In genomic region chr6:49168648-49169047, GRCm38 (mm10) we compare ENCODE assay signal across 35 mouse cellular contexts.
"Had no signal": no experiment of that assay in that cellular context is flagged by ENCODE, and none has a peak within 500 bp of the region (broad histone marks: within the 10 kb centered on the region; RNA-seq: fewer than 3 reads in every experiment).

No protein-coding gene starts in this region.

- H3K4me3 ChIP-seq: heart, embryonic 10.5 days; heart, embryonic 12.5 days; heart, embryonic 13.5 days; heart, embryonic 15.5 days; hindbrain, embryonic 10.5 days; hindbrain, embryonic 12.5 days; hindbrain, embryonic 13.5 days; hindbrain, embryonic 15.5 days; intestine, embryonic 15.5 days; kidney, embryonic 15.5 days; layer of hippocampus, adult 2 months; left cerebral cortex, adult 2 months had no signal

- H3K27me3 ChIP-seq: heart, embryonic 12.5 days; heart, embryonic 13.5 days; heart, embryonic 15.5 days; hindbrain, embryonic 12.5 days; hindbrain, embryonic 13.5 days; hindbrain, embryonic 15.5 days; intestine, embryonic 15.5 days; kidney, embryonic 15.5 days had no signal

- H3K27ac ChIP-seq: heart, embryonic 10.5 days; heart, embryonic 13.5 days; heart, embryonic 15.5 days; hindbrain, embryonic 10.5 days; hindbrain, embryonic 12.5 days; hindbrain, embryonic 13.5 days; hindbrain, embryonic 14.5 days; hindbrain, embryonic 15.5 days; hindbrain, postnatal 0 days; intestine, embryonic 15.5 days; kidney, embryonic 15.5 days; kidney, postnatal 0 days; layer of hippocampus, adult 2 months; left cerebral cortex, adult 2 months had no signal

- H3K36me3 ChIP-seq: heart, embryonic 15.5 days; hindbrain, embryonic 12.5 days; hindbrain, embryonic 13.5 days; hindbrain, embryonic 15.5 days; intestine, embryonic 15.5 days; kidney, embryonic 15.5 days had no signal

- H3K9ac ChIP-seq: heart, embryonic 12.5 days; heart, embryonic 13.5 days; heart, embryonic 15.5 days; hindbrain, embryonic 12.5 days; hindbrain, embryonic 13.5 days; hindbrain, embryonic 14.5 days; hindbrain, embryonic 15.5 days; intestine, embryonic 15.5 days; kidney, embryonic 15.5 days had no signal

- DNase-seq: heart, postnatal 10 days; heart, postnatal 14 days; heart, postnatal 36 days; heart, postnatal 4 days; kidney, adult 11 months; kidney, adult 18-20 months; kidney, adult 2 months; kidney, adult 8-10 months; kidney, postnatal 10 days; kidney, postnatal 14 days; kidney, postnatal 25 days; kidney, postnatal 36 days; kidney, postnatal 4 days; layer of hippocampus, adult 9-11 months; layer of hippocampus, postnatal 36 days had no signal

- H3K9me3 ChIP-seq: heart, embryonic 10.5 days; heart, embryonic 12.5 days; heart, embryonic 13.5 days; heart, embryonic 15.5 days; hindbrain, embryonic 10.5 days; hindbrain, embryonic 12.5 days; hindbrain, embryonic 13.5 days; hindbrain, embryonic 15.5 days; intestine, embryonic 15.5 days; kidney, embryonic 15.5 days had no signal

- ATAC-seq: hindbrain, embryonic 16.5 days; hindbrain, postnatal 0 days; inflammation-experienced regulatory T-cells, adult 6 months; intestine, embryonic 15.5 days; intestine, embryonic 16.5 days; intestine, postnatal 0 days had no signal

- H3K4me2 ChIP-seq: heart, embryonic 11.5 days; heart, embryonic 12.5 days; heart, embryonic 13.5 days; heart, embryonic 15.5 days; hindbrain, embryonic 12.5 days; hindbrain, embryonic 13.5 days; hindbrain, embryonic 14.5 days; hindbrain, embryonic 15.5 days; intestine, embryonic 15.5 days; kidney, embryonic 15.5 days had no signal
